18 mouse cellular contexts compared by ENCODE assay signal in the genomic region with DNA sequence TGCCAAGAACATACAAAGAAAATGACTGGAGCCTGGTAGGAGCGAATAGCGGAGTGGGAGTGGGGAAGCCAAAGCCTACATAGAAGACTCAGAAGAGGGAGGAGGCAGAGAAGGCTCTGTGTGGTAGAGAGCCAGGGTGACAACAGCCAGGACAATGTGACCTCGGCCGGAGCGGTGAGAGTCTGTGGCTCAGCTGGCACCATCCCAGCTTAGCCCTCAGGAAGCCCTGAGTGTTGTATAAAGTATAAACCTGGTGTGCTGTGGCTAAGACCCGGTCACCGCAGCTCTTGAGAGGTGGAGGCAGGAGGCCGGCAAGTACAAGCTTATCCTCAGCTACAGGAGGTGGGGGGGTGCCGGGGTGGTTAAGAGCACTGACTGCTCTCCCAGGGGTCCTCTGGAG. TPM values are rescaled to one million over a fixed set of nuclear protein-coding genes. Genes with fewer than 3 reads are reported as not detected.
DNase-seq lines count a peak whose midpoint lies in the region; ATAC-seq and TF ChIP-seq lines count a peak whose summit lies in the region.
"Had no signal": no experiment of that assay in that cellular context is flagged by ENCODE, and none has a peak within 500 bp of the region (broad histone marks: within the 10 kb centered on the region; RNA-seq: fewer than 3 reads in every experiment).

No protein-coding gene starts in this region.

- peak overlapping the region; percentile 46 for H3K27ac ChIP-seq in heart, postnatal 0 days (ENCODE audit: low read depth)
- H3K27ac ChIP-seq in liver, postnatal 0 days (ENCODE audit: low read depth): peak overlapping the region; percentile 68; the same call in 1 of the 2 replicates
- no peak overlapping the region for H3K27ac ChIP-seq in liver, embryonic 12.5 days

- H3K4me2 ChIP-seq in heart, postnatal 0 days (ENCODE audit: low read depth, low read length): no peak overlapping the region
- no peak overlapping the region for H3K4me2 ChIP-seq in liver, postnatal 0 days (ENCODE audit: low read depth, low read length)
- H3K4me2 ChIP-seq in liver, embryonic 12.5 days: no peak overlapping the region

- H3K36me3 ChIP-seq in heart, postnatal 0 days (replicated peaks; ENCODE audit: control insufficient read depth, insufficient read depth, low read length): peaks cover 17% of the 10 kb centered on the region
- peaks cover 15% of the 10 kb centered on the region for H3K36me3 ChIP-seq in liver, postnatal 0 days (replicated peaks; ENCODE audit: insufficient read depth, low read length)
- H3K36me3 ChIP-seq in liver, embryonic 12.5 days: peaks cover 21% of the 10 kb centered on the region

- TF ChIP-seq CTCF in heart, postnatal 0 days (IDR thresholded peaks at IDR 0.05; ENCODE audit: low read depth): no peak
- TF ChIP-seq CTCF in liver, postnatal 0 days (IDR thresholded peaks at IDR 0.05; ENCODE audit: low read depth): no peak

- H3K9me3 ChIP-seq in heart, postnatal 0 days (replicated peaks; ENCODE audit: control insufficient read depth, low read length): no peaks in the 10 kb centered on the region
- H3K9me3 ChIP-seq in liver, postnatal 0 days (ENCODE audit: low read length): no peaks in the 10 kb centered on the region
- H3K9me3 ChIP-seq in liver, embryonic 12.5 days (replicated peaks): no peaks in the 10 kb centered on the region

- no peak for ATAC-seq in heart, postnatal 0 days (ENCODE audit: insufficient read depth, low read depth)
- ATAC-seq in liver, postnatal 0 days: no peak
- no peak for ATAC-seq in liver, embryonic 12.5 days
- peak; percentile 7 to 52; a peak in 2 of 4 replicates for ATAC-seq in hematopoietic stem cell, adult 5-6 weeks (replicated peaks in 1 of 2; ENCODE audit: insufficient read depth in 1 of 2, low FRiP score in 2 of 2, low TSS enrichment in 1 of 2, low read depth in 1 of 2, poor library complexity in 2 of 2, severe bottlenecking in 2 of 2)
- ATAC-seq: forebrain, embryonic 14.5 days had no signal

- peaks cover 18% of the 10 kb centered on the region for H3K4me1 ChIP-seq in heart, postnatal 0 days (ENCODE audit: control insufficient read depth, insufficient read depth)
- peaks cover 19% of the 10 kb centered on the region for H3K4me1 ChIP-seq in liver, postnatal 0 days (ENCODE audit: insufficient read depth)
- H3K4me1 ChIP-seq in liver, embryonic 12.5 days: peaks cover 40% of the 10 kb centered on the region

- DNase-seq in adrenal gland, postnatal 36 days: peak; percentile 47
- DNase-seq in adrenal gland, postnatal 25 days: no peak
- DNase-seq in heart, postnatal 0 days (ENCODE audit: low spot score): peak; percentile 9
- DNase-seq in heart, adult 18-20 months: no peak
- DNase-seq in liver, postnatal 0 days: peak; percentile 44
- DNase-seq in embryo, embryonic 9.5 days (ENCODE audit: extremely low spot score): no peak
- DNase-seq: gastrocnemius, postnatal 36 days; thymus, postnatal 14 days had no signal

- no peak overlapping the region for H3K9ac ChIP-seq in heart, postnatal 0 days (replicated peaks; ENCODE audit: low read depth, low read length)
- no peak overlapping the region for H3K9ac ChIP-seq in liver, postnatal 0 days (replicated peaks)
- H3K9ac ChIP-seq in liver, embryonic 12.5 days: no peak overlapping the region

- no peaks in the 10 kb centered on the region for H3K27me3 ChIP-seq in heart, postnatal 0 days (ENCODE audit: control insufficient read depth, insufficient read depth, low read length)
- no peaks in the 10 kb centered on the region for H3K27me3 ChIP-seq in liver, postnatal 0 days (ENCODE audit: insufficient read depth, low read length)
- H3K27me3 ChIP-seq in liver, embryonic 12.5 days (replicated peaks): no peaks in the 10 kb centered on the region

- H3K4me3 ChIP-seq in heart, postnatal 0 days (ENCODE audit: low read depth, low read length): no peak overlapping the region
- no peak overlapping the region for H3K4me3 ChIP-seq in liver, postnatal 0 days (ENCODE audit: low read depth, low read length)
- no peak overlapping the region for H3K4me3 ChIP-seq in liver, embryonic 12.5 days
- H3K4me3 ChIP-seq: myocyte had no signal

- TF ChIP-seq EP300 in heart, postnatal 0 days (IDR thresholded peaks at IDR 0.05; ENCODE audit: low read depth): no peak
- TF ChIP-seq EP300 in liver, postnatal 0 days (IDR thresholded peaks at IDR 0.05; ENCODE audit: low read depth): no peak

- 36% methylated on average over 9 of the region's 9 CpGs for WGBS in heart, postnatal 0 days
- WGBS in liver, postnatal 0 days (ENCODE audit: insufficient replicate concordance): 77% methylated on average over 9 of the region's 9 CpGs
- 74% methylated on average over 9 of the region's 9 CpGs for WGBS in liver, embryonic 12.5 days (ENCODE audit: insufficient replicate concordance)

RNA-seq across cellular contexts. Expression of a gene that starts 0.9 kb away (rescaled TPM):
- total RNA-seq in adrenal gland, postnatal 36 days (2021): 1,000 to 10,000 TPM in 1 of 2 experiments, 100 to 1,000 TPM in 1; 945 to 1,005 TPM
- total RNA-seq in adrenal gland, postnatal 25 days (2021): 894 and 1,002 TPM in 2 replicates
- total RNA-seq in heart, postnatal 0 days (2014; rRNA removed; ENCODE audit: low replicate concordance): 1,352 and 1,440 TPM in 2 replicates
- polyA plus RNA-seq in heart, postnatal 0 days (2015; fragmentation: Nextera tagmentation; extraction: Ambion mirVana): 486 and 524 TPM in 2 replicates
- 100 to 1,000 TPM; 527 to 608 TPM for total RNA-seq in heart, adult 18-20 months (2021)
- 523 and 535 TPM in 2 replicates for polyA plus RNA-seq in liver, postnatal 0 days (2015; fragmentation: Nextera tagmentation; extraction: Ambion mirVana)
- 898 and 941 TPM in 2 replicates for polyA plus RNA-seq in liver, embryonic 12.5 days (2016; fragmentation: Nextera tagmentation; extraction: Ambion mirVana)
- 2,185 and 3,551 TPM in 2 replicates for total RNA-seq in hematopoietic stem cell, adult 5-6 weeks (2017)

RNA-seq across cellular contexts. Expression of a gene that starts 2.3 kb away (rescaled TPM):
- total RNA-seq in adrenal gland, postnatal 36 days (2021): not detected
- not detected in 2 replicates for total RNA-seq in adrenal gland, postnatal 25 days (2021)
- not detected in 2 replicates for total RNA-seq in heart, postnatal 0 days (2014; rRNA removed; ENCODE audit: low replicate concordance)
- not detected in 2 replicates for polyA plus RNA-seq in heart, postnatal 0 days (2015; fragmentation: Nextera tagmentation; extraction: Ambion mirVana)
- under 1 TPM in 1 of 2 experiments, not detected in 1; 0.84 TPM for total RNA-seq in heart, adult 18-20 months (2021)
- polyA plus RNA-seq in liver, postnatal 0 days (2015; fragmentation: Nextera tagmentation; extraction: Ambion mirVana): not detected in 2 replicates
- polyA plus RNA-seq in liver, embryonic 12.5 days (2016; fragmentation: Nextera tagmentation; extraction: Ambion mirVana): not detected in 2 replicates
- total RNA-seq in hematopoietic stem cell, adult 5-6 weeks (2017): not detected in 2 replicates
- total RNA-seq: gastrocnemius, postnatal 36 days; left cerebral cortex, adult 18-20 months; megakaryocyte-erythroid progenitor cell, adult 5-6 weeks had no signal
- polyA plus RNA-seq: C2C12; embryonic facial prominence, embryonic 11.5 days; forebrain, embryonic 14.5 days; kidney, postnatal 0 days; liver, embryonic 16.5 days; myocyte had no signal

RNA-seq across cellular contexts. Expression of a gene that starts 14.0 kb away (rescaled TPM):
- 100 to 1,000 TPM; 191 to 211 TPM for total RNA-seq in adrenal gland, postnatal 36 days (2021)
- 194 and 219 TPM in 2 replicates for total RNA-seq in adrenal gland, postnatal 25 days (2021)
- total RNA-seq in heart, postnatal 0 days (2014; rRNA removed; ENCODE audit: low replicate concordance): 159 and 184 TPM in 2 replicates
- 139 and 140 TPM in 2 replicates for polyA plus RNA-seq in heart, postnatal 0 days (2015; fragmentation: Nextera tagmentation; extraction: Ambion mirVana)
- 100 to 1,000 TPM; 323 to 334 TPM for total RNA-seq in heart, adult 18-20 months (2021)
- 17.9 and 20.2 TPM in 2 replicates for polyA plus RNA-seq in liver, postnatal 0 days (2015; fragmentation: Nextera tagmentation; extraction: Ambion mirVana)
- 51.2 and 53.9 TPM in 2 replicates for polyA plus RNA-seq in liver, embryonic 12.5 days (2016; fragmentation: Nextera tagmentation; extraction: Ambion mirVana)
- total RNA-seq in hematopoietic stem cell, adult 5-6 weeks (2017): 126 and 211 TPM in 2 replicates

RNA-seq across cellular contexts. Expression of a gene that starts 18.0 kb away (rescaled TPM):
- 1 to 10 TPM; 2.5 to 3.5 TPM for total RNA-seq in adrenal gland, postnatal 36 days (2021)
- total RNA-seq in adrenal gland, postnatal 25 days (2021): 3.9 TPM in 2 replicates
- total RNA-seq in heart, postnatal 0 days (2014; rRNA removed; ENCODE audit: low replicate concordance): not detected in 2 replicates
- polyA plus RNA-seq in heart, postnatal 0 days (2015; fragmentation: Nextera tagmentation; extraction: Ambion mirVana): 0.04 and 0.32 TPM in 2 replicates
- under 1 TPM; 0.25 to 0.67 TPM for total RNA-seq in heart, adult 18-20 months (2021)
- 0.27 and 0.29 TPM in 2 replicates for polyA plus RNA-seq in liver, postnatal 0 days (2015; fragmentation: Nextera tagmentation; extraction: Ambion mirVana)
- polyA plus RNA-seq in liver, embryonic 12.5 days (2016; fragmentation: Nextera tagmentation; extraction: Ambion mirVana): 0.20 and 0.48 TPM in 2 replicates
- 0.25 TPM in 1 of 2 replicates, not detected in the other for total RNA-seq in hematopoietic stem cell, adult 5-6 weeks (2017)
- total RNA-seq: megakaryocyte-erythroid progenitor cell, adult 5-6 weeks had no signal
- polyA plus RNA-seq: C2C12 had no signal

Comparison
In these comparisons a context has a peak if more than half of its experiments do, and no peak if none do; other contexts are left out.
1. DNase-seq: peak in adrenal gland, postnatal 36 days (2 of 2), heart, postnatal 0 days (single experiment) and liver, postnatal 0 days (single experiment); none in adrenal gland, postnatal 25 days (single experiment), heart, adult 18-20 months (0 of 2) and embryo, embryonic 9.5 days (single experiment).
2. ATAC-seq: peak in hematopoietic stem cell, adult 5-6 weeks (2 of 2); none in heart, postnatal 0 days (single experiment), liver, postnatal 0 days (single experiment) and liver, embryonic 12.5 days (single experiment).